Mouse (Mus musculus): ENCODE data around the gene Hectd3. TPM values are rescaled to one million over a fixed set of nuclear protein-coding genes. Genes with fewer than 3 reads are reported as not detected.

Gene Hectd3
- polyA plus RNA-seq, 1 experiment, result 66.3 TPM

DNA sequence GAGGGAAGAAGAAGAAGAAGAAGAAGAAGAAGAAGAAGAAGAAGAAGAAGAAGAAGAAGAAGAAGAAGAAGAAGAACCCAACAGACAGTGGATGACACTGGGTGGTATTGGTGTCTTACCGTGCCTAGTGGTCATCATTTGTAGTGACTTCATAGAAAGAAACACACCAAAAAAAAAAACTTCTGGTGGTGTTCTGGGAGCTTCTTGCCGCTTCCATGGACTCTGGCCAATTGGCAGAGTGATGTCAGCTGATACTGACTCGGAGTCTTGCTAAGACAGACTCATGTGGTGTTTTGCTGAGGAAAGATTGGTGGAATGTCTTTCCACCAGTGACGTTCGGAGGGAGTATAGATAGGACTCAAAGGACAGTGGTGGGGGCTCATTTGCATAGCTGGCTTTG, 15.1 kb downstream of the Hectd3 start:
- no peak for DNase-seq
- 80% methylated on average over 5 of the region's 5 CpGs for WGBS

DNA sequence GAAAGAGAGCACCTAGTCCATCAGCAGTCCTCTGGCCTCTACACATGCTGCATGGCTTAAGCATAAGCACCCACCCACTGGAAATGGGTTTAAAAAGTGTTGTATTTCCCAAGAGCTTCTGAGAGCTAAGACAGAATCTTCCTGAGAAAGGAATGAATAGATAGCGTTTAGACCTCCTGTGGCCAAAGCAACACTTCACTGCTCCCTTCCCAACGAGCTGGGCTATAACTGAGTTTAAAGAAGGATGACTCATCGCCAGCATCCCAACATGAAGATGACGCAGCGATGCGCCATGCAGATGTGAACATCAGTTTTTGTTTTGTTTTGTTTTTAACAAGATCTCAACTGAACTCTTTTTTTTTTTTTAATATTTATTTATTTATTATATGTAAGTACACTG, 18.5 kb downstream of the Hectd3 start:
- no peak overlapping the region for H3K4me3 ChIP-seq (replicated peaks; ENCODE audit: extremely low read depth, low read depth, low read length)
- TF ChIP-seq CTCF (IDR thresholded peaks at IDR 0.05; ENCODE audit: insufficient read depth, low read length), result no peak
- no peak for TF ChIP-seq POLR2A (IDR thresholded peaks at IDR 0.05; ENCODE audit: borderline replicate concordance, extremely low read depth, low read depth, low read length)
- no peak for DNase-seq
- no peaks in the 10 kb centered on the region for H3K4me1 ChIP-seq (ENCODE audit: control insufficient read depth, insufficient read depth, low read length)
- WGBS, result 79% methylated on average over 6 of the region's 6 CpGs

More for the DNA sequence above, 15.1 kb downstream of the Hectd3 start:
- TF ChIP-seq CTCF (IDR thresholded peaks at IDR 0.05; ENCODE audit: insufficient read depth, low read length) (no peak), POLR2A (IDR thresholded peaks at IDR 0.05; ENCODE audit: borderline replicate concordance, extremely low read depth, low read depth, low read length) (no peak)
- Histone ChIP-seq H3K4me1 (ENCODE audit: control insufficient read depth, insufficient read depth, low read length) (no peaks in the 10 kb centered on the region), H3K4me3 (replicated peaks; ENCODE audit: extremely low read depth, low read depth, low read length) (no peak overlapping the region)

DNA sequence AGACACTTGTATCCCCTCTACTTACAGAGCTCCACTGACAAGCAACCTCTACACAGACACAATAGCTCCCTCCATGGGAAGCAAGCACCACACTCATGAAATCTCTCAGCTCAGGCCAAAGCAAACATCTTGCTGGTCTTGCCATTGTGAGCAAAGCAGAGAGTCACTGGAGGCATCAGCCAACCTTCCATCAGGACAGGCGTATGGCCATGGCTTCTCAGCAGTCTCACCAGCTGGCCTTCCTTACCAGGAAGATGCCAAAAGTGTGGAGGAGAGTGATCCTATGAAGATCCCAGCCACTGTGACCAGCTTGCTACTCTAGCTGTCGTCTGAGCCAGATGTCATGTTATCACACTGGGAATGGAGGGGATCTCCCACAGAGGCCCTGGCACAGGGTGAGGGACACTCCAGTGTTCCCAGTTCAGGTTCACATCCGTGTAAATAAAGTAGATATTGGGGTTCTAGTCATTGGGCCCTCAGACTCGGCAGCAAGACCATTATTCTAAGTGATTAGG, 19.8 kb downstream of the Hectd3 start:
- 52% methylated on average over 4 of the region's 4 CpGs for WGBS

DNA sequence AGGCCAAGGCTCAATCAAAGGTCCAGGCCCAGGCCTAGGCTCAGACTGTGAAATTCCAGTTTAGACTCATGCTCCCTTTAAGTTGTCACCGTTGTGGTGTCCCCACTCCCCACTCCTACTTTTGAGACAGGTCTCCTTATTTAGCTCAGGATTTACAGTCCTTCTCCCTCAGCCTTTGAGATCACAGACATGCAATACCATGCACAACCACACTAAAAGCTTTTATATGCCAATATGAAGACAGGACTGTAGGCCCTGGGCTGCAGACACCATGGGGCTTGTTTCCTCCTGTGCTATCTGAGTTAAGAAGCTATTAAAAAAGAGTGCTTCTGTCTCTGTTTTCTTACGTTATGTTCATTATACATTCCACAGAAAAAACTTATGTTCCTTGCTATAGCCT, 22.6 kb downstream of the Hectd3 start:
- TF ChIP-seq POLR2A (IDR thresholded peaks at IDR 0.05; ENCODE audit: borderline replicate concordance, extremely low read depth, low read depth, low read length) (no peak), CTCF (IDR thresholded peaks at IDR 0.05; ENCODE audit: insufficient read depth, low read length) (no peak)
- no peaks in the 10 kb centered on the region; the same call in 1 of the 2 replicates for H3K4me1 ChIP-seq (ENCODE audit: control insufficient read depth, insufficient read depth, low read length)
- H3K4me3 ChIP-seq (replicated peaks; ENCODE audit: extremely low read depth, low read depth, low read length), result no peak overlapping the region
- 90% methylated on average over 2 of the region's 2 CpGs for WGBS
- DNase-seq, result no peak

More for the DNA sequence above, 19.8 kb downstream of the Hectd3 start:
- H3K4me1 ChIP-seq (ENCODE audit: control insufficient read depth, insufficient read depth, low read length), result no peaks in the 10 kb centered on the region
- no peak for DNase-seq
- no peak overlapping the region for H3K4me3 ChIP-seq (replicated peaks; ENCODE audit: extremely low read depth, low read depth, low read length)
- TF ChIP-seq POLR2A (IDR thresholded peaks at IDR 0.05; ENCODE audit: borderline replicate concordance, extremely low read depth, low read depth, low read length) (no peak), CTCF (IDR thresholded peaks at IDR 0.05; ENCODE audit: insufficient read depth, low read length) (no peak)

DNA sequence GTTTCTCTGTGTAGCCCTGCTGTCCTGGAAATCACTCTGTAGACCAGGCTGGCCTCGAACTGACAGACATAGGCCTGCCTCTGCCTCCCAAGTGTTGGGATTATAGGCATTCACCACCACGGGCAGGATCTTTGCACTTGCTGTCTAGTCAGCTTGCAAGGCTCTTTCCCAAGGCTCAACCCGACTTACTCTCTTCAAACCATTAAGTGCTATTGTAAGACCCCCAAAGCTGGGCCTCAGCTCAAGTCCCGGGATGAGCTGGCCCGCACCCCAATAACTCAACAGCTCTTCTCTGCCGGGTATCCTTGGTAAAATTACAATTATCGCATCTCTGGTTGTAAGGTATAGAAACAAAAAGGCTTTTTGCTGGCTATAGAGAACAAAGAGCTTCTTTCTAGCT, 23.2 kb downstream of the Hectd3 start:
- Histone ChIP-seq H3K4me1 (ENCODE audit: control insufficient read depth, insufficient read depth, low read length) (no peaks in the 10 kb centered on the region; the same call in 1 of the 2 replicates), H3K4me3 (replicated peaks; ENCODE audit: extremely low read depth, low read depth, low read length) (no peak overlapping the region)
- DNase-seq, result no peak
- WGBS, result 91% methylated on average over 7 of the region's 7 CpGs
- TF ChIP-seq CTCF (IDR thresholded peaks at IDR 0.05; ENCODE audit: insufficient read depth, low read length) (no peak), POLR2A (IDR thresholded peaks at IDR 0.05; ENCODE audit: borderline replicate concordance, extremely low read depth, low read depth, low read length) (no peak)

DNA sequence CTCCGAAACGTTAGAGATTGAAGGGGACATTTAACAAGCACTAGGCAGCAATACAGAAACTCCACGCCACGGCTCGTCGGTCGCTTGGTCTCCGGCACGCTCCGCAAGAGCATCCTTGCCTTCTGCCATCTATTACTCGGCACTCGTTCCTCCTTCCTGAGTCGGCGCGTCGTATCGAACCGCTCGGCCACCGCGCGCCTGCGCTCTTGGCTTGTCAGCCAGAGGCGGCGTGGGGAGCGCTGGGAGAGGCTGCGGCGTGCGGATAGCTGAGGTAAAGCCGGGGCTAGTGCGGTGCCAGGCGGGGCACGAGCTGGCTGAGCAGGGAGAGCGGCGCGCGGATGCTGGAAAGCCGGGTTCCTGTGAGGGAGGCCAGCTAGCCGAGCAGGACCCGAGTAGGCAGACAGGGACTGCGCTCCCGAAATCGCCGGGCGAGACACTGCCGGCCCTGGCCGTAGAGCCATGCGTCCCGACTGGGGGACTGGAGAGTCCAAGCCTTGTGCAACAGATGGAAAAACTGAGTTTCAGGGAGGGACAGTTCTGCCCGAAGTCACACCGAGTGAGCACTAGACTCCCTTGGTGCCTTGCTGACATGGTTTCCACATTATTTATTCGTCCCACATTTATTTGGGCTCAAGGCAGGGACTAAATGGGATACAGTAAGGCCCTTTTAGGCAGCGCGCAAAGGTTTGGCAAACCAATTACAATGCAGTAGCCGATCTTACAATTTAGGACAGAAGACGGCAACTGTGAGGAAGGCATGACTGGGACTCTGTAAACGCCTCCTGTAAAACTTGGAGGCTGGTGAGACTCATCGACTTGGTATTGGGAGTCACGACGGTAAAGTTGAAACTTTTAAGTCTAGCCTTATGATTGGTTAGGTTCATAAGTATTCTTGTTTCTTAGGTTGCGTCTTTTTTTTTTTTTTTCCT, 24.4 kb downstream of the Hectd3 start, which contains the start of gene Eif2b3:
Gene Eif2b3 (plus strand): TSS at position 197 of the 929 bp plus-strand sequence.
- TF ChIP-seq CTCF (IDR thresholded peaks at IDR 0.05; ENCODE audit: insufficient read depth, low read length) (no peak), POLR2A (IDR thresholded peaks at IDR 0.05; ENCODE audit: borderline replicate concordance, extremely low read depth, low read depth, low read length) (peak; percentile 66; the same call in 1 of the 2 replicates)
- under 1% methylated on average over 61 of the region's 61 CpGs for WGBS
- peak; percentile 82 for DNase-seq
- Histone ChIP-seq H3K4me1 (ENCODE audit: control insufficient read depth, insufficient read depth, low read length) (no peaks in the 10 kb centered on the region; the same call in 1 of the 2 replicates), H3K4me3 (replicated peaks; ENCODE audit: extremely low read depth, low read depth, low read length) (peak within 1 kb of the TSS; percentile 77)

DNA sequence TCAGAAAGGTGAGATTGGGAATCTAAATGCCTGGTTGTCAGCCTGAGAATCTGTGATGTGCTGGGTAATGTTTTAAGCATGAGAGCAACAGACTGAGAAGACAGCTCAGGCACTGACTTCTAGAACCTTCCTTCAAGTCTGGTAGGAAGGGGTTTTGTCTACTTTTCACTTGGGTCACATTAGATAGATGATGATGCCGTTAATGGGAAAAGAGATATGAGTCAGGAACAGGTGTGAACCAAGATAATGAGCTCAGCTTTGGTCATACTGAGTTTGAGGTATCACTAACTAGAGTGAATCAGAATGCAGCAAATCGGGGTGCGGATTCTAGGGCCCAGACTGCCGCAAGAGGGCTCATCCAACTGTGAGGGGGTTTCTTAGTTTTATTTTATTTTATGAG, 28.4 kb downstream of the Hectd3 start:
- no peak overlapping the region for H3K4me3 ChIP-seq (replicated peaks; ENCODE audit: extremely low read depth, low read depth, low read length)
- no peak for DNase-seq
- no peaks in the 10 kb centered on the region; the same call in 1 of the 2 replicates for H3K4me1 ChIP-seq (ENCODE audit: control insufficient read depth, insufficient read depth, low read length)
- TF ChIP-seq CTCF (IDR thresholded peaks at IDR 0.05; ENCODE audit: insufficient read depth, low read length) (no peak), POLR2A (IDR thresholded peaks at IDR 0.05; ENCODE audit: borderline replicate concordance, extremely low read depth, low read depth, low read length) (no peak)
- 95% methylated on average over 4 of the region's 4 CpGs for WGBS

DNA sequence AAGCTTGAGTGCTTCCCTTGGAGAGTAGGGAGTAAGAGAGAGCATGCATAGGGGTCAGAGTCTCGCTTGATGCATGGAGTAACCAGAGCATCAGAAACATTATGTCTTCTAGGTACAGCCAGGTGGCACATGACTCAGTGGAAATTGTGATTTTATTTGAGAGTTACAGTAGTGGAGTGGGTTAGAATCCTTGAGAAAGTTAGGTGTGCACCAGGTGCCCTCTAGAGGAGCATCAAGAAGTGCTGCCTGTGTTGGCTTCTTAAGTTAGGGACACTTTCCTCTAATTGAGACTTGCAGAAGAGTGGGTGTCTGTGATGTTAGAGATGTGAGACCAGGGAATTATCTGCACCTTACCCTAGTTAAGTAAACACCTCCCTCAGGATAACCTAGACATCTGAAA, 36.0 kb downstream of the Hectd3 start:
- no peaks in the 10 kb centered on the region for H3K4me1 ChIP-seq (ENCODE audit: control insufficient read depth, insufficient read depth, low read length)
- no peak for DNase-seq
- TF ChIP-seq CTCF (IDR thresholded peaks at IDR 0.05; ENCODE audit: insufficient read depth, low read length) (no peak), POLR2A (IDR thresholded peaks at IDR 0.05; ENCODE audit: borderline replicate concordance, extremely low read depth, low read depth, low read length) (no peak)
- no peak overlapping the region for H3K4me3 ChIP-seq (replicated peaks; ENCODE audit: extremely low read depth, low read depth, low read length)
- WGBS, result 92% methylated on average over 1 of the region's 1 CpGs

DNA sequence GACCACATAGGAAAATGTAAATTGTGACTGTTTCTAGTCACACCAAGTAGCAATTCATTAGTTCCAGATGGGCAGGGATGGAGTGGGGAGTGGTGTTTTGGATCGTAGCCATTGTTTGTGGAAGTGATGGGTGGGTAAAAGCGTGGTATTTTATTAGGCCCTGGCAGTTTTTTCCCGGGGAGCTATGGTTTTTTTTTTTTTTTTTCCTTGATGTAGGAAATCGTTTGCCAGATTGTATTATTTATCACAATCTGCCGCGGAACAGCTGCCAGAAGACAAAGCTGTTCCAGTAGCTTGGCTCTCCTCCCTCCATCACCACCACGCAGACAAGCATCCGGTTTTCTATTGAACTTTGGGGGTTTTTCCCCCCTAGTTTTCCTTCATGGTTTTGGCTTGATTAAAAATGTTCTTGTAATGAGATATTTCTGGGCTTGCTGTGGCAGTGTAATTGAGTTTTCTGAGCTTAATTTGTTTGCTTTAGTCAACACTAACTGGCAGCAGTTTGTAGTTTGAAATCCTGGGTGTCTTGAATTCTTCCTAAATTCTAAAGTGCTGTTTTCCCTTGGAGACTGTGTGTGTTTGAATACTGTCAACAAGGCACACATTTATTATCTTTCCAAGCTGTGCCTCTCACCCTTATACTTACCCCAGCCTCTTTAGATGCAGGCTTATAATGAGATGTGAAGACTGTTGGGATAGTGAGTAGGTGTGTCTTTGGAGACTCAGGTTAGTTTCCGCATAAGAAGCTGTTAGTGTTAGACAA, 45.0 kb downstream of the Hectd3 start:
- Histone ChIP-seq H3K4me1 (ENCODE audit: control insufficient read depth, insufficient read depth, low read length) (peaks cover 18% of the 10 kb centered on the region), H3K4me3 (replicated peaks; ENCODE audit: extremely low read depth, low read depth, low read length) (no peak overlapping the region)
- TF ChIP-seq CTCF (IDR thresholded peaks at IDR 0.05; ENCODE audit: insufficient read depth, low read length) (no peak), POLR2A (IDR thresholded peaks at IDR 0.05; ENCODE audit: borderline replicate concordance, extremely low read depth, low read depth, low read length) (no peak)
- DNase-seq, result no peak
- 21% methylated on average over 9 of the region's 9 CpGs for WGBS
